Mouse (Mus musculus) liver, adult 2 months (tissue): ENCODE data around the gene Rab31.

ENCODE experiments used
- CTCF ChIP-seq: fragments of 200-500 bp; IDR thresholded peaks from 2 replicates; pipeline ENCODE4 v1.5.1; 2011; ENCODE audit warnings: low read depth, low read length, control low read depth
- POLR2A ChIP-seq: fragments of 200-500 bp; IDR thresholded peaks from 2 replicates; pipeline ENCODE4 v1.6.1; 2011; ENCODE audit warnings: low read length, control low read depth; ENCODE audit not compliant: insufficient read depth; ENCODE audit errors: extremely low read depth

DNA sequence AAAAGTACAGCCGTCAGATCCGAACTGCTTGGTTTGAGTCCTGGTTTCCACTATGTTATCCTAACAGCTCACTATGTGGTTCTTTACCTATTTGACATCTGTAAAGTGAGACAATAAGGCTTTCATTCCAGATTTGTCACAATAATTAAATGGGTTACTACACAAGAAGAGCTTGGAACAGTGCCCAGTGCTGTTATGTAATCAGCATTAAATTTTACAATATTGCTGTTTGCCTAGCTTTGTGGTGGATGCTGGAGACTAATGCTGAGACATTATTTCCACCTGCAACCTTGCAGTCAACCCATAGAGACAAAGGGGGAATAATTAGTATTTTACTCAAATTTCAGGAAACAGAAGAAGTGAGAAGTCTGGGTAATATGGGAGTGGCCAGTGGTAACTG is 154.1 kb downstream of the Rab31 start:
- TF ChIP-seq CTCF (no peak), POLR2A (no peak)
